Mouse (Mus musculus) E14TG2a.4 (cell line): ENCODE measurements around the gene Uts2.

Experiments
- CTCF ChIP-seq: conservative IDR thresholded peaks from 2 replicates; pipeline ENCODE4 v1.5.1; 2014; ENCODE audit warnings: low read length
- NANOG ChIP-seq: IDR thresholded peaks from 2 replicates; pipeline ENCODE4 v1.6.1; 2014; ENCODE audit warnings: borderline replicate concordance, low read length, mixed read lengths
- POU5F1 ChIP-seq: IDR thresholded peaks from 2 replicates; pipeline ENCODE4 v1.6.1; 2014; ENCODE audit warnings: low read length, borderline replicate concordance

- TF ChIP-seq CTCF (peak; percentile 45), POU5F1 (no peak), NANOG (no peak)
Measured at GRCm38 (mm10) chr4:150965555-150965951, 31.3 kb upstream of the Uts2 start.
